Mouse (Mus musculus) olfactory bulb, adult 2 months (tissue): ENCODE measurements around the gene Dhrs1. TPM values are rescaled to one million over a fixed set of nuclear protein-coding genes. Genes with fewer than 3 reads are reported as not detected.

Experiments used
- H3K27ac ChIP-seq: fragments of 200-500 bp; 2 replicates; pipeline ENCODE4 v1.5.1; 2012; ENCODE audit warnings: low read depth, low read length; ENCODE audit not compliant: insufficient read depth
- H3K4me1 ChIP-seq: fragments of 200-500 bp; 2 replicates; pipeline ENCODE4 v1.6.1; 2012; ENCODE audit warnings: low read length; ENCODE audit not compliant: control insufficient read depth, insufficient read depth
- H3K4me3 ChIP-seq: fragments of 200-500 bp; 2 replicates; pipeline ENCODE4 v1.5.1; 2012; ENCODE audit warnings: mild to moderate bottlenecking, low read depth, low read length, moderate library complexity; ENCODE audit not compliant: insufficient read depth
- CTCF ChIP-seq: fragments of 200-500 bp; IDR thresholded peaks from 2 replicates; pipeline ENCODE4 v1.5.1; 2012; ENCODE audit warnings: low read depth, mild to moderate bottlenecking, low read length, moderate library complexity; ENCODE audit not compliant: insufficient read depth
- POLR2A ChIP-seq: fragments of 200-500 bp; IDR thresholded peaks from 2 replicates; pipeline ENCODE4 v1.6.1; 2012; ENCODE audit warnings: mild to moderate bottlenecking, low read depth, low read length, moderate library complexity; ENCODE audit not compliant: insufficient read depth
- WGBS: fragments of 180-500 bp; shearing (Covaris S2); methylation state at CpG from one replicate; pipeline ENCODE4 v1.1.7; 2018; 5-methylcytosine and 5-hydroxymethylcytosine counted together
- polyA plus RNA-seq: library from polyadenylated mRNA; stranded (reverse); fragments of >200 nt; gene quantifications from 2 replicates; pipeline ENCODE4 v1.2.4, GENCODE M21; 2012; ENCODE audit warnings: low replicate concordance; ENCODE audit not compliant: missing spikeins, insufficient read depth, insufficient read length

Dhrs1 gene
- polyA plus RNA-seq, 1 experiment: not detected

- Histone ChIP-seq H3K4me3 (no peak overlapping the region), H3K27ac (no peak overlapping the region), H3K4me1 (peaks cover 13% of the 10 kb centered on the region)
- TF ChIP-seq CTCF (no peak), POLR2A (no peak)
- 60% methylated on average over 9 of the region's 9 CpGs for WGBS
These were observed 37.0 kb upstream of the Dhrs1 start for GRCm38 (mm10) chr14:55782361-55782960.

GRCm38 (mm10) chr14:55781310-55781709 is 35.8 kb upstream of the Dhrs1 start:
- no peak overlapping the region for H3K4me3 ChIP-seq

GRCm38 (mm10) chr14:55780736-55781135 is 35.2 kb upstream of the Dhrs1 start:
- WGBS: 84% methylated on average over 11 of the region's 11 CpGs
- Histone ChIP-seq H3K4me1 (peaks cover 13% of the 10 kb centered on the region), H3K27ac (no peak overlapping the region), H3K4me3 (no peak overlapping the region)
- TF ChIP-seq POLR2A: no peak
- no peak for TF ChIP-seq CTCF

More at GRCm38 (mm10) chr14:55781310-55781709, 35.8 kb upstream of the Dhrs1 start:
- TF ChIP-seq CTCF (peak; percentile 43; the same call in 1 of the 2 replicates), POLR2A (no peak)
- Histone ChIP-seq H3K27ac (no peak overlapping the region), H3K4me1 (peaks cover 13% of the 10 kb centered on the region)
- 13% methylated on average over 14 of the region's 14 CpGs for WGBS

- WGBS: 64% methylated on average over 16 of the region's 16 CpGs
- H3K4me3 ChIP-seq: no peak overlapping the region
These were observed 34.2 kb upstream of the Dhrs1 start for GRCm38 (mm10) chr14:55779656-55780055.

GRCm38 (mm10) chr14:55778686-55779085 is 33.2 kb upstream of the Dhrs1 start:
- H3K4me1 ChIP-seq: peaks cover 9% of the 10 kb centered on the region
- 92% methylated on average over 15 of the region's 15 CpGs for WGBS
- H3K27ac ChIP-seq: no peak overlapping the region
- no peak for TF ChIP-seq CTCF
- TF ChIP-seq POLR2A: no peak
- no peak overlapping the region for H3K4me3 ChIP-seq

More at GRCm38 (mm10) chr14:55779656-55780055, 34.2 kb upstream of the Dhrs1 start:
- TF ChIP-seq POLR2A (no peak), CTCF (no peak)
- Histone ChIP-seq H3K4me1 (peaks cover 13% of the 10 kb centered on the region), H3K27ac (no peak overlapping the region)

GRCm38 (mm10) chr14:55777806-55778205 is 32.3 kb upstream of the Dhrs1 start:
- peaks cover 4% of the 10 kb centered on the region; the same call in 1 of the 2 replicates for H3K4me1 ChIP-seq
- no peak overlapping the region for H3K27ac ChIP-seq
- no peak overlapping the region for H3K4me3 ChIP-seq
- TF ChIP-seq CTCF (no peak), POLR2A (no peak)
- 80% methylated on average over 11 of the region's 11 CpGs for WGBS

GRCm38 (mm10) chr14:55777176-55777575 is 31.7 kb upstream of the Dhrs1 start:
- WGBS: 69% methylated on average over 3 of the region's 3 CpGs
- no peak overlapping the region for H3K4me3 ChIP-seq
- peaks cover 4% of the 10 kb centered on the region; the same call in 1 of the 2 replicates for H3K4me1 ChIP-seq
- TF ChIP-seq POLR2A (no peak), CTCF (no peak)
- no peak overlapping the region for H3K27ac ChIP-seq

GRCm38 (mm10) chr14:55776711-55777110 is 31.2 kb upstream of the Dhrs1 start:
- H3K4me3 ChIP-seq: no peak overlapping the region
- 79% methylated on average over 7 of the region's 7 CpGs for WGBS
- no peak overlapping the region for H3K27ac ChIP-seq
- TF ChIP-seq POLR2A (no peak), CTCF (no peak)
- peaks cover 4% of the 10 kb centered on the region; the same call in 1 of the 2 replicates for H3K4me1 ChIP-seq

GRCm38 (mm10) chr14:55769087-55769703 is 23.7 kb upstream of the Dhrs1 start:
- no peak overlapping the region for H3K27ac ChIP-seq
- H3K4me1 ChIP-seq: peaks cover 8% of the 10 kb centered on the region
- H3K4me3 ChIP-seq: no peak overlapping the region
- WGBS: 86% methylated on average over 16 of the region's 16 CpGs
- TF ChIP-seq CTCF: no peak
- TF ChIP-seq POLR2A: no peak
